Mouse (Mus musculus) MEL (cell line): ENCODE measurements around the gene Lypd4. TPM values are rescaled to one million over a fixed set of nuclear protein-coding genes. Genes with fewer than 3 reads are reported as not detected.

Experiments used
- DNase-seq: peaks from one replicate; pipeline ENCODE4 v3.0.0; 2011; ENCODE audit warnings: low read depth, low spot score
- H3K27ac ChIP-seq: 2 replicates; pipeline ENCODE4 v1.5.1; 2012; ENCODE audit warnings: low read depth, mild to moderate bottlenecking, control low read depth, low read length, moderate library complexity; ENCODE audit not compliant: control insufficient read depth
- H3K27me3 ChIP-seq, 2 experiments: fragments of 150-350 bp in 1 of 2; sonication (generic) in 1 of 2; 2 replicates each; pipeline ENCODE4 v1.6.1; 2012; ENCODE audit warnings: low read length in 2 of 2, mild to moderate bottlenecking in 2 of 2, improper control_type of control experiment in 1 of 2, moderate library complexity in 1 of 2; ENCODE audit not compliant: insufficient read depth in 2 of 2, control insufficient read depth in 1 of 2
- H3K36me3 ChIP-seq, 2 experiments: 2 replicates each; pipeline ENCODE4 v1.6.1; 2012 to 2014; ENCODE audit warnings: low read length in 2 of 2, improper control_type of control experiment in 1 of 2, inconsistent platforms in 1 of 2, mild to moderate bottlenecking in 1 of 2; ENCODE audit not compliant: insufficient read depth in 2 of 2, control insufficient read depth in 1 of 2
- H3K4me1 ChIP-seq, 2 experiments: fragments of 150-350 bp in 1 of 2; sonication (generic) in 1 of 2; 2 replicates each; pipeline ENCODE4 v1.6.1; 2012; ENCODE audit warnings: low read length in 2 of 2, improper control_type of control experiment in 1 of 2, mild to moderate bottlenecking in 1 of 2; ENCODE audit not compliant: insufficient read depth in 2 of 2, control insufficient read depth in 1 of 2
- H3K4me3 ChIP-seq, 2 experiments: fragments of 150-350 bp in 1 of 2; sonication (generic) in 1 of 2; 2 replicates each; pipeline ENCODE4 v1.5.1; 2012; ENCODE audit warnings: low read depth in 2 of 2, low read length in 2 of 2, mild to moderate bottlenecking in 2 of 2, moderate library complexity in 2 of 2, control low read depth in 1 of 2, improper control_type of control experiment in 1 of 2; ENCODE audit not compliant: control insufficient read depth in 1 of 2, insufficient read depth in 1 of 2
- H3K79me2 ChIP-seq: 2 replicates; pipeline ENCODE4 v1.6.1; 2012; ENCODE audit warnings: mild to moderate bottlenecking, low read length, moderate library complexity; ENCODE audit not compliant: control insufficient read depth, poor library complexity, insufficient read depth
- H3K9ac ChIP-seq: 2 replicates; pipeline ENCODE4 v1.6.1; 2012; ENCODE audit warnings: low read depth, mild to moderate bottlenecking, control low read depth, low read length, moderate library complexity; ENCODE audit not compliant: control insufficient read depth, poor library complexity, severe bottlenecking
- H3K9me3 ChIP-seq: fragments of 150-350 bp; sonication (generic); replicated peaks from 2 replicates; pipeline ENCODE4 v1.6.1; 2012; ENCODE audit warnings: mild to moderate bottlenecking, low read length, improper control_type of control experiment, moderate library complexity; ENCODE audit not compliant: insufficient read depth
- ELF1 ChIP-seq: IDR thresholded peaks from 2 replicates; pipeline ENCODE4 v1.6.1; 2014; ENCODE audit warnings: low read depth, mild to moderate bottlenecking, inconsistent platforms, low read length, improper control_type of control experiment, moderate library complexity
- EP300 ChIP-seq, 2 experiments: IDR thresholded peaks; 2 replicates each; pipeline ENCODE4 v1.6.1; 2011; ENCODE audit warnings: improper control_type of control experiment in 2 of 2, low read length in 2 of 2, low read depth in 1 of 2, mild to moderate bottlenecking in 1 of 2
- GATA1 ChIP-seq: IDR thresholded peaks from 2 replicates; pipeline ENCODE4 v1.6.1; 2011; ENCODE audit warnings: low read depth, low read length, improper control_type of control experiment
- KAT2A ChIP-seq: conservative IDR thresholded peaks from 2 replicates; pipeline ENCODE4 v1.6.1; 2012; ENCODE audit warnings: low read depth, low read length, improper control_type of control experiment, inconsistent platforms
- MAFK ChIP-seq: IDR thresholded peaks from 2 replicates; pipeline ENCODE4 v1.6.1; 2011; ENCODE audit warnings: low read depth, mild to moderate bottlenecking, low read length, improper control_type of control experiment, borderline replicate concordance
- MAZ ChIP-seq: IDR thresholded peaks from 2 replicates; pipeline ENCODE4 v1.6.1; 2012; ENCODE audit warnings: low read depth, mild to moderate bottlenecking, inconsistent platforms, low read length, improper control_type of control experiment
- MEF2A ChIP-seq: IDR thresholded peaks from 2 replicates; pipeline ENCODE4 v1.6.1; 2014; ENCODE audit warnings: low read depth, mild to moderate bottlenecking, inconsistent platforms, low read length, improper control_type of control experiment; ENCODE audit not compliant: poor library complexity, insufficient replicate concordance, severe bottlenecking; ENCODE audit errors: extremely low read depth
- MXI1 ChIP-seq: IDR thresholded peaks from 2 replicates; pipeline ENCODE4 v1.6.1; 2011; ENCODE audit warnings: mild to moderate bottlenecking, low read depth, low read length, improper control_type of control experiment
- MYB ChIP-seq: IDR thresholded peaks from 2 replicates; pipeline ENCODE4 v1.6.1; 2011; ENCODE audit warnings: mild to moderate bottlenecking, low read depth, low read length, improper control_type of control experiment
- MYC ChIP-seq: IDR thresholded peaks from 2 replicates; pipeline ENCODE4 v1.6.1; 2011; ENCODE audit warnings: low read depth, mild to moderate bottlenecking, low read length, improper control_type of control experiment, moderate library complexity
- NRF1 ChIP-seq: IDR thresholded peaks from 2 replicates; pipeline ENCODE4 v1.6.1; 2014; ENCODE audit warnings: low read depth, mild to moderate bottlenecking, inconsistent platforms, low read length, improper control_type of control experiment, moderate library complexity; ENCODE audit not compliant: poor library complexity, insufficient read depth, severe bottlenecking
- POLR2A ChIP-seq, 2 experiments: IDR thresholded peaks; 2 replicates each; pipeline ENCODE4 v1.6.1; 2011 to 2012; ENCODE audit warnings: low read length in 2 of 2, mild to moderate bottlenecking in 2 of 2, control low read depth in 1 of 2, improper control_type of control experiment in 1 of 2, low read depth in 1 of 2, moderate library complexity in 1 of 2; ENCODE audit not compliant: control insufficient read depth in 1 of 2, insufficient read depth in 1 of 2, poor library complexity in 1 of 2
- POLR2AphosphoS2 ChIP-seq: IDR thresholded peaks from 2 replicates; pipeline ENCODE4 v1.6.1; 2011; ENCODE audit warnings: low read length, improper control_type of control experiment
- POLR2AphosphoS5 ChIP-seq: IDR thresholded peaks from 2 replicates; pipeline ENCODE4 v1.6.1; 2012; ENCODE audit warnings: low read depth, borderline replicate concordance, mild to moderate bottlenecking, inconsistent platforms, low read length, moderate library complexity, mixed read lengths
- RCOR1 ChIP-seq: IDR thresholded peaks from 2 replicates; pipeline ENCODE4 v1.6.1; 2012; ENCODE audit warnings: low read depth, mild to moderate bottlenecking, inconsistent platforms, low read length, improper control_type of control experiment
- SMC3 ChIP-seq: IDR thresholded peaks from 2 replicates; pipeline ENCODE4 v1.6.1; 2011; ENCODE audit warnings: low read depth, low read length, improper control_type of control experiment
- TBP ChIP-seq: IDR thresholded peaks from 2 replicates; pipeline ENCODE4 v1.8.0; 2011; ENCODE audit warnings: low read depth, low read length, improper control_type of control experiment
- UBTF ChIP-seq: IDR thresholded peaks from 2 replicates; pipeline ENCODE4 v1.6.1; 2012; ENCODE audit warnings: low read depth, mild to moderate bottlenecking, inconsistent platforms, low read length, improper control_type of control experiment, moderate library complexity, borderline replicate concordance; ENCODE audit not compliant: insufficient read depth
- USF1 ChIP-seq: IDR thresholded peaks from 2 replicates; pipeline ENCODE4 v1.6.1; 2014; ENCODE audit warnings: low read depth, mild to moderate bottlenecking, inconsistent platforms, low read length, improper control_type of control experiment, moderate library complexity
- USF2 ChIP-seq, 2 experiments: IDR thresholded peaks; 2 replicates each; pipeline ENCODE4 v1.6.1; 2011 to 2012; ENCODE audit warnings: improper control_type of control experiment in 2 of 2, low read length in 2 of 2, borderline replicate concordance in 1 of 2, inconsistent platforms in 1 of 2, low read depth in 1 of 2, mild to moderate bottlenecking in 1 of 2; ENCODE audit not compliant: insufficient read depth in 1 of 2
- ZNF384 ChIP-seq: IDR thresholded peaks from 2 replicates; pipeline ENCODE4 v1.6.1; 2012; ENCODE audit warnings: low read depth, mild to moderate bottlenecking, inconsistent platforms, low read length, improper control_type of control experiment
- polyA plus RNA-seq, 2 experiments: library from polyadenylated mRNA; stranded (reverse) in 1 of 2; unstranded in 1 of 2; fragments of >175 nt in 1 of 2; fragments of >200 nt in 1 of 2; gene quantifications; 2 replicates each; pipeline versions ENCODE4 v1.2.1 to v1.2.4; 2012; ENCODE audit warnings: low replicate concordance in 2 of 2, low read depth in 1 of 2; ENCODE audit not compliant: insufficient read length in 2 of 2, insufficient read depth in 1 of 2, missing spikeins in 1 of 2
- total RNA-seq: library from RNA; depleted of rRNA; stranded (reverse); fragments of 300-350 nt; gene quantifications from 2 replicates; pipeline ENCODE4 v1.2.3, GENCODE M21; 2012

Lypd4 gene
- total and polyA plus RNA-seq, 3 experiments, result not detected

DNA sequence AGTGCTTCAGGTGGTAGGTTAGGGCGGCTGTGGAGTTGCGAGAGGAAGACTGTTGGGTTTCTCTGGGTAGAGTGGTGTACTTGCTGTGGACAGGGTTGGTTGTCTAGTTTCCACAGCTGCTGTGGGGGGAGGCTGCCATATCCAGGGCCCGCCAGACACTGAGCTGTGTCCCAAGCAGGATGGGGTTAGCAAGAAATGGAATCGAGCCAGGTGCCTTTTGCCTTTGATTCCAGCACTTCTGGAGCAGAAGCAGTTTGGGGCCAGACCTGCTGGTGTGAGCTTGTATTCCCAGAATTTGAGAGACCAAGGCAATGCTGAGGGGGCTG, 16.5 kb upstream of the Lypd4 start:
- Histone ChIP-seq H3K9ac (peak overlapping the region; percentile 93), H3K4me3 (peak overlapping the region; percentile 55 to 77), H3K79me2 (peaks cover 36% of the 10 kb centered on the region), H3K4me1 (peaks cover 0 to 20% of the 10 kb centered on the region in 2 experiments; a peak in 2 of 4 replicates), H3K27me3 (no peaks in the 10 kb centered on the region), H3K36me3 (peaks cover 8 to 17% of the 10 kb centered on the region in 2 experiments), H3K27ac (peak overlapping the region; percentile 52), H3K9me3 (no peaks in the 10 kb centered on the region)
- DNase-seq, result peak; percentile 56
- TF ChIP-seq USF1 (no peak), ZNF384 (no peak), ELF1 (no peak), MEF2A (no peak), MAFK (no peak), MYC (no peak), NRF1 (no peak), MYB (no peak), UBTF (no peak), POLR2AphosphoS2 (no peak), SMC3 (no peak), POLR2AphosphoS5 (no peak), GATA1 (no peak), MXI1 (no peak), KAT2A (no peak)

DNA sequence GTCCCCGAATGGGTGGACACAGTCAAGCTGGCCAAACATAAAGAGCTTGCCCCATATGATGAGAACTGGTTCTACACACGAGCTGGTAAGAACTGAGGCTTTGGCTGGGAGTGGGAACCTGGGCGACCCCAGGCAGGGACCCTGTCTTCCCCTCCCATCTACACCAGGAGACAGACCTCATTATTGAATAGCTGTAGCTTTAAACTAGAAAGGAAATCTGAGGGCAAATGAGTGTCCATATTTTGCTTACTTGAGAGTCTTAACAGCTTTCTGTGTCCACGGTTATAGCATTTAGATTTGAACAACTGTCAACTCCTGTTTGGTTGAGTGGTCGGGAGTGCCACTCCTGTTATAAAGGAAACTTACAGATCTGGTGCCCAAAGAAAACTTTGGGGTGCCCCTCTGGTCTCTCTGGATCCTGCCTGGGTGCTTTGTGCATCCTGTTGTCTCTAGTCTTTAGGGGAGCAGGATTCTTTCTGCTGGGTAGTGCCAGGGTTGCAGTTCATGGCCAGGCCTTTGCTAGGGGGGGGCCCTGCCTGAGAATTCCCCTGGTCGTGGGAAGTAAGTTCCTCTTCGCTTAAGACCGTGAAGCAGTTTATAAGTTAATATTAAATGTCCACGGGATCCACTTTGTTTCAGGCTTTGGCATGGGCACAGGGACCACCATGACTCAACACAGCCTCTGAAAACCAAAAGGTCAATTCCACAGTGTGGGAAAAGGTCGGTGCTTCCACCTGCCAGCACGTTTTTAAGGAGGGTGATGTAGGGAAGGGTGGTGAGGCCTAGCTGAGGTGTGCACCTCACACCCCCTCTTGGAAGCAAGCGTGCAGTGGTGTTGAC, 15.9 kb upstream of the Lypd4 start:
- Histone ChIP-seq H3K36me3 (peaks cover 8 to 17% of the 10 kb centered on the region in 2 experiments), H3K9ac (peak overlapping the region; percentile 93), H3K9me3 (no peaks in the 10 kb centered on the region), H3K27me3 (peaks cover 0 to 2% of the 10 kb centered on the region in 2 experiments; a peak in 1 of 4 replicates), H3K4me1 (peaks cover 0 to 20% of the 10 kb centered on the region in 2 experiments; a peak in 2 of 4 replicates), H3K4me3 (peak overlapping the region; percentile 55 to 77), H3K27ac (peak overlapping the region; percentile 52), H3K79me2 (peaks cover 36% of the 10 kb centered on the region)
- peak; percentile 52 for DNase-seq
- TF ChIP-seq MEF2A, result no peak
- no peak for TF ChIP-seq KAT2A
- TF ChIP-seq POLR2A (IDR thresholded peaks at IDR 0.05; ENCODE audit: control insufficient read depth in 1 of 2, insufficient read depth in 1 of 2, low read depth in 1 of 2, low read length in 2 of 2, poor library complexity in 1 of 2), result no peak; a peak in 1 of 4 replicates
- TF ChIP-seq MAZ, result no peak
- no peak for TF ChIP-seq TBP
- TF ChIP-seq RCOR1, result no peak
- no peak for TF ChIP-seq POLR2AphosphoS2
- no peak for TF ChIP-seq USF2 (IDR thresholded peaks at IDR 0.05; ENCODE audit: borderline replicate concordance in 1 of 2, insufficient read depth in 1 of 2, low read depth in 1 of 2, low read length in 2 of 2)
- TF ChIP-seq EP300 (IDR thresholded peaks at IDR 0.05; ENCODE audit: low read depth in 1 of 2, low read length in 2 of 2), result no peak
- TF ChIP-seq POLR2AphosphoS5, result no peak
